Mouse (Mus musculus) urinary bladder, postnatal 25 days (tissue): Measurements from ENCODE around the gene Fadd.

ENCODE experiments used
- DNase-seq: peaks from one replicate; pipeline ENCODE4 v3.0.0; 2022; ENCODE audit warnings: low spot score

The Fadd gene

GRCm38 (mm10) chr7:144531585-144532378 is 50.5 kb downstream of the Fadd start:
- DNase-seq = no peak

GRCm38 (mm10) chr7:144529851-144530250 is 52.4 kb downstream of the Fadd start:
- no peak for DNase-seq

GRCm38 (mm10) chr7:144527723-144528221 is 54.5 kb downstream of the Fadd start:
- no peak for DNase-seq
